Mouse (Mus musculus): Measurements from ENCODE around the gene Asb4. TPM values are rescaled to one million over a fixed set of nuclear protein-coding genes. Genes with fewer than 3 reads are reported as not detected.
"Not testable (repeated sequence)": the region's sequence is repeated elsewhere in the genome, so short reads cannot be mapped to it uniquely, and the experiment has no call there.

Gene Asb4
- 5.7 and 6.7 TPM in 2 replicates for polyA plus RNA-seq (2015; fragmentation: Nextera tagmentation; extraction: Ambion mirVana)

GRCm38 (mm10) chr6:5383336-5384177 is at the start of gene Asb4:
Gene Asb4, plus strand, starts transcription at chr6:5383386.
- H3K27ac ChIP-seq (ENCODE audit: low read length): no peak within 1 kb of the TSS

GRCm38 (mm10) chr6:5334021-5334420 is 49.2 kb upstream of the Asb4 start:
- H3K4me3 ChIP-seq (ENCODE audit: low read length): no peak overlapping the region
- no peaks in the 10 kb centered on the region for H3K27me3 ChIP-seq (ENCODE audit: control insufficient read depth, insufficient read depth, low read depth, low read length)
- H3K4me2 ChIP-seq (ENCODE audit: low read depth, low read length): no peak overlapping the region
- ATAC-seq (ENCODE audit: low read depth): no peak
- H3K36me3 ChIP-seq (ENCODE audit: control insufficient read depth, insufficient read depth, low read length): no peaks in the 10 kb centered on the region
- H3K4me1 ChIP-seq (replicated peaks; ENCODE audit: control insufficient read depth, insufficient read depth, low read length): no peaks in the 10 kb centered on the region
- 59% methylated on average over 5 of the region's 5 CpGs for WGBS
- no peaks in the 10 kb centered on the region for H3K9me3 ChIP-seq (ENCODE audit: control insufficient read depth, low read length)
- H3K9ac ChIP-seq (ENCODE audit: low read length): no peak overlapping the region
- no peak overlapping the region for H3K27ac ChIP-seq (ENCODE audit: low read length)

More at GRCm38 (mm10) chr6:5383336-5384177, at the start of gene Asb4:
- Histone ChIP-seq H3K9me3 (ENCODE audit: control insufficient read depth, low read length) (no peaks in the 10 kb centered on the region), H3K4me3 (ENCODE audit: low read length) (peak within 1 kb of the TSS; percentile 41), H3K4me1 (replicated peaks; ENCODE audit: control insufficient read depth, insufficient read depth, low read length) (peaks cover 15% of the 10 kb centered on the region; the same call in 1 of the 2 replicates), H3K36me3 (ENCODE audit: control insufficient read depth, insufficient read depth, low read length) (no peaks in the 10 kb centered on the region), H3K27me3 (ENCODE audit: control insufficient read depth, insufficient read depth, low read depth, low read length) (no peaks in the 10 kb centered on the region), H3K4me2 (ENCODE audit: low read depth, low read length) (peak within 1 kb of the TSS; percentile 79), H3K9ac (ENCODE audit: low read length) (peak within 1 kb of the TSS; percentile 44)
- peak; percentile 52; the same call in 1 of the 2 replicates for ATAC-seq (ENCODE audit: low read depth)
- 9% methylated on average over 19 of the region's 19 CpGs for WGBS

GRCm38 (mm10) chr6:5336016-5336415 is 47.2 kb upstream of the Asb4 start:
- H3K9ac ChIP-seq (ENCODE audit: low read length); H3K9me3 ChIP-seq (ENCODE audit: control insufficient read depth, low read length); H3K4me2 ChIP-seq (ENCODE audit: low read depth, low read length); H3K36me3 ChIP-seq (ENCODE audit: control insufficient read depth, insufficient read depth, low read length); ATAC-seq (ENCODE audit: low read depth); H3K4me1 ChIP-seq (replicated peaks; ENCODE audit: control insufficient read depth, insufficient read depth, low read length); H3K27me3 ChIP-seq (ENCODE audit: control insufficient read depth, insufficient read depth, low read depth, low read length); H3K4me3 ChIP-seq (ENCODE audit: low read length); H3K27ac ChIP-seq (ENCODE audit: low read length): not testable (repeated sequence)

- H3K36me3 ChIP-seq (ENCODE audit: control insufficient read depth, insufficient read depth, low read length); H3K9me3 ChIP-seq (ENCODE audit: control insufficient read depth, low read length); H3K27ac ChIP-seq (ENCODE audit: low read length); H3K4me2 ChIP-seq (ENCODE audit: low read depth, low read length); ATAC-seq (ENCODE audit: low read depth); H3K9ac ChIP-seq (ENCODE audit: low read length); H3K27me3 ChIP-seq (ENCODE audit: control insufficient read depth, insufficient read depth, low read depth, low read length); H3K4me3 ChIP-seq (ENCODE audit: low read length); H3K4me1 ChIP-seq (replicated peaks; ENCODE audit: control insufficient read depth, insufficient read depth, low read length): not testable (repeated sequence)
- 88% methylated on average over 4 of the region's 4 CpGs for WGBS
Measured at GRCm38 (mm10) chr6:5338781-5339180, 44.4 kb upstream of the Asb4 start.

GRCm38 (mm10) chr6:5339283-5339682 is 43.9 kb upstream of the Asb4 start:
- H3K27me3 ChIP-seq (ENCODE audit: control insufficient read depth, insufficient read depth, low read depth, low read length); H3K4me2 ChIP-seq (ENCODE audit: low read depth, low read length); H3K36me3 ChIP-seq (ENCODE audit: control insufficient read depth, insufficient read depth, low read length); ATAC-seq (ENCODE audit: low read depth); H3K4me1 ChIP-seq (replicated peaks; ENCODE audit: control insufficient read depth, insufficient read depth, low read length); H3K27ac ChIP-seq (ENCODE audit: low read length); H3K4me3 ChIP-seq (ENCODE audit: low read length); H3K9me3 ChIP-seq (ENCODE audit: control insufficient read depth, low read length); H3K9ac ChIP-seq (ENCODE audit: low read length): not testable (repeated sequence)
- WGBS: 96% methylated on average over 1 of the region's 1 CpGs

- Histone ChIP-seq H3K4me1 (replicated peaks; ENCODE audit: control insufficient read depth, insufficient read depth, low read length) (no peaks in the 10 kb centered on the region; the same call in 1 of the 2 replicates), H3K27ac (ENCODE audit: low read length) (no peak overlapping the region), H3K27me3 (ENCODE audit: control insufficient read depth, insufficient read depth, low read depth, low read length) (no peaks in the 10 kb centered on the region), H3K9ac (ENCODE audit: low read length) (no peak overlapping the region), H3K4me2 (ENCODE audit: low read depth, low read length) (no peak overlapping the region), H3K9me3 (ENCODE audit: control insufficient read depth, low read length) (no peaks in the 10 kb centered on the region), H3K36me3 (ENCODE audit: control insufficient read depth, insufficient read depth, low read length) (no peaks in the 10 kb centered on the region), H3K4me3 (ENCODE audit: low read length) (no peak overlapping the region)
- peak; percentile 31; the same call in 1 of the 2 replicates for ATAC-seq (ENCODE audit: low read depth)
- WGBS: 41% methylated on average over 6 of the region's 6 CpGs
Measured at GRCm38 (mm10) chr6:5344255-5344654, 38.9 kb upstream of the Asb4 start.

- H3K36me3 ChIP-seq (ENCODE audit: control insufficient read depth, insufficient read depth, low read length): no peaks in the 10 kb centered on the region
Measured at GRCm38 (mm10) chr6:5357873-5358272, 25.3 kb upstream of the Asb4 start.

GRCm38 (mm10) chr6:5360402-5360801 is 22.8 kb upstream of the Asb4 start:
- no peak overlapping the region for H3K9ac ChIP-seq (ENCODE audit: low read length)
- no peak for ATAC-seq (ENCODE audit: low read depth)

More at GRCm38 (mm10) chr6:5357873-5358272, 25.3 kb upstream of the Asb4 start:
- Histone ChIP-seq H3K27me3 (ENCODE audit: control insufficient read depth, insufficient read depth, low read depth, low read length) (no peaks in the 10 kb centered on the region), H3K4me2 (ENCODE audit: low read depth, low read length) (no peak overlapping the region), H3K27ac (ENCODE audit: low read length) (no peak overlapping the region), H3K9me3 (ENCODE audit: control insufficient read depth, low read length) (no peaks in the 10 kb centered on the region), H3K4me1 (replicated peaks; ENCODE audit: control insufficient read depth, insufficient read depth, low read length) (no peaks in the 10 kb centered on the region), H3K4me3 (ENCODE audit: low read length) (no peak overlapping the region), H3K9ac (ENCODE audit: low read length) (no peak overlapping the region)
- ATAC-seq (ENCODE audit: low read depth): no peak

GRCm38 (mm10) chr6:5361987-5362386 is 21.2 kb upstream of the Asb4 start:
- Histone ChIP-seq H3K9ac (ENCODE audit: low read length) (no peak overlapping the region), H3K4me3 (ENCODE audit: low read length) (no peak overlapping the region), H3K9me3 (ENCODE audit: control insufficient read depth, low read length) (no peaks in the 10 kb centered on the region), H3K36me3 (ENCODE audit: control insufficient read depth, insufficient read depth, low read length) (no peaks in the 10 kb centered on the region), H3K4me2 (ENCODE audit: low read depth, low read length) (no peak overlapping the region), H3K27me3 (ENCODE audit: control insufficient read depth, insufficient read depth, low read depth, low read length) (no peaks in the 10 kb centered on the region), H3K27ac (ENCODE audit: low read length) (no peak overlapping the region), H3K4me1 (replicated peaks; ENCODE audit: control insufficient read depth, insufficient read depth, low read length) (no peaks in the 10 kb centered on the region)
- 67% methylated on average over 6 of the region's 6 CpGs for WGBS
- ATAC-seq (ENCODE audit: low read depth): no peak

More at GRCm38 (mm10) chr6:5360402-5360801, 22.8 kb upstream of the Asb4 start:
- H3K9me3 ChIP-seq (ENCODE audit: control insufficient read depth, low read length): no peaks in the 10 kb centered on the region
- no peaks in the 10 kb centered on the region for H3K27me3 ChIP-seq (ENCODE audit: control insufficient read depth, insufficient read depth, low read depth, low read length)
- no peak overlapping the region for H3K4me2 ChIP-seq (ENCODE audit: low read depth, low read length)
- no peaks in the 10 kb centered on the region for H3K4me1 ChIP-seq (replicated peaks; ENCODE audit: control insufficient read depth, insufficient read depth, low read length)
- H3K36me3 ChIP-seq (ENCODE audit: control insufficient read depth, insufficient read depth, low read length): no peaks in the 10 kb centered on the region
- H3K27ac ChIP-seq (ENCODE audit: low read length): no peak overlapping the region
- no peak overlapping the region for H3K4me3 ChIP-seq (ENCODE audit: low read length)
- WGBS: 84% methylated on average over 5 of the region's 5 CpGs

All from lung, embryonic 16.5 days (tissue).